Mouse (Mus musculus) liver, postnatal 0 days (tissue): ENCODE results near the gene Itga5.

Experiments
- CTCF ChIP-seq: sonication (generic); IDR thresholded peaks from 2 replicates; pipeline ENCODE4 v1.5.1; 2016; ENCODE audit warnings: antibody characterized with exemption, low read depth
- EP300 ChIP-seq: IDR thresholded peaks from 2 replicates; pipeline ENCODE4 v1.6.1; 2016; ENCODE audit warnings: antibody characterized with exemption, low read depth, mild to moderate bottlenecking

DNA sequence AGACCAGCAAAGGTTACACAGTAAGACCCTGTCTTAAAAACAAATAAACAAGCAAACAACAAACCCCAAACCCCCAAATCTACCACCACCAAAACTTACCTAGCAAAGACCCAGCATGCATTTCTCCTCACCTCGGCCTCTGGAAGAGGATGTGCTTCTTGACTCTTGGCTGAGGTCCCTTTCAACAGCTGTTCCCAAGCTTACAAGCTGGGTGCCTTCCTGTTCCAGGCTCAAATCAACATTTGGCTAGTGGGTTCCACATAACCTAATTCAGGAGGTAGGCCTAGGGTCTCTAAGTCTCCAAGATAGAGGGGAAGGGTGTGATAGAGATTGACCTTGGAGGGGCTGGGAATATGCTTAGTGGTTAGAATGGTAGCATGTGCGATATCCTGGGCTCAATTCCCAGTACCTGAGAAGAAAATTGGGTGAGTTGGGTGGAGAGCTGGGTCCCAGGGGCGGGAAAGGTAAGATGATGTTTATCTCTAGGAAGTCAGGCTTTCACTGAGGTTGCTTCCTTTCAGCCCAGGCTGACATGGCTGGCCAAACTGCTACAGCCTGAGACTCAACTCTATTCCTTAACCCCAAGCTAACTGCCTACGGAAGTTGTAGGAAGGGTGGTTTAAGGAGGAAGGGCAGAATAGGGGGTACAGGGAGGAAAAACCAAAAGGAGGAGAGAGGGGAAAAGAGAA is 8.7 kb upstream of the Itga5 start:
- TF ChIP-seq CTCF, result no peak
- no peak for TF ChIP-seq EP300
